Mouse (Mus musculus): ENCODE results near the gene Gm4778.

GRCm38 (mm10) chr3:94306975-94307374, 43.1 kb downstream of the Gm4778 start:
- no peak for TF ChIP-seq EP300 (IDR thresholded peaks at IDR 0.05; ENCODE audit: insufficient read depth, low read depth, low read length)
- TF ChIP-seq CTCF (IDR thresholded peaks at IDR 0.05; ENCODE audit: low read depth, low read length): no peak
- TF ChIP-seq POLR2A (IDR thresholded peaks at IDR 0.05; ENCODE audit: insufficient read depth, low read length): no peak

All from ES-Bruce4 (cell line).